Mouse (Mus musculus): Measurements from ENCODE around the gene Marveld1. TPM values are rescaled to one million over a fixed set of nuclear protein-coding genes. Genes with fewer than 3 reads are reported as not detected.

Gene Marveld1
- polyA plus RNA-seq, 1 experiment = 52.6 TPM

GRCm38 (mm10) chr19:42145210-42145609 lies 2.0 kb upstream of the Marveld1 start:
- 53% methylated on average over 4 of the region's 4 CpGs for WGBS
- TF ChIP-seq POLR2A (IDR thresholded peaks at IDR 0.05; ENCODE audit: low read depth, low read length) (no peak), CTCF (IDR thresholded peaks at IDR 0.05; ENCODE audit: extremely low read depth, insufficient read depth, insufficient read length, insufficient replicate concordance) (no peak)
- Histone ChIP-seq H3K4me3 (ENCODE audit: extremely low read depth, insufficient read depth, insufficient read length) (no peak overlapping the region), H3K27me3 (ENCODE audit: control insufficient read depth, insufficient read depth, low read length) (peaks cover 7% of the 10 kb centered on the region), H3K27ac (ENCODE audit: insufficient read depth, low read length) (no peak overlapping the region), H3K4me1 (ENCODE audit: control insufficient read depth, insufficient read depth, insufficient read length) (peaks cover 12% of the 10 kb centered on the region), H3K36me3 (ENCODE audit: control insufficient read depth, insufficient read depth, low read length) (no peaks in the 10 kb centered on the region)
- no peak for DNase-seq (ENCODE audit: low read depth in 1 of 2, low spot score in 2 of 2)

GRCm38 (mm10) chr19:42145731-42146130 lies 1.5 kb upstream of the Marveld1 start:
- TF ChIP-seq POLR2A (IDR thresholded peaks at IDR 0.05; ENCODE audit: low read depth, low read length) (no peak), CTCF (IDR thresholded peaks at IDR 0.05; ENCODE audit: extremely low read depth, insufficient read depth, insufficient read length, insufficient replicate concordance) (no peak)
- Histone ChIP-seq H3K4me1 (ENCODE audit: control insufficient read depth, insufficient read depth, insufficient read length) (peaks cover 12% of the 10 kb centered on the region), H3K36me3 (ENCODE audit: control insufficient read depth, insufficient read depth, low read length) (no peaks in the 10 kb centered on the region), H3K27ac (ENCODE audit: insufficient read depth, low read length) (no peak overlapping the region), H3K27me3 (ENCODE audit: control insufficient read depth, insufficient read depth, low read length) (peaks cover 7% of the 10 kb centered on the region), H3K4me3 (ENCODE audit: extremely low read depth, insufficient read depth, insufficient read length) (no peak overlapping the region)
- 93% methylated on average over 2 of the region's 2 CpGs for WGBS
- DNase-seq (ENCODE audit: low read depth in 1 of 2, low spot score in 2 of 2) = no peak

- no peak overlapping the region for H3K4me3 ChIP-seq (ENCODE audit: extremely low read depth, insufficient read depth, insufficient read length)
These were observed 757 bp upstream of the Marveld1 start for GRCm38 (mm10) chr19:42146276-42147010.

DNA sequence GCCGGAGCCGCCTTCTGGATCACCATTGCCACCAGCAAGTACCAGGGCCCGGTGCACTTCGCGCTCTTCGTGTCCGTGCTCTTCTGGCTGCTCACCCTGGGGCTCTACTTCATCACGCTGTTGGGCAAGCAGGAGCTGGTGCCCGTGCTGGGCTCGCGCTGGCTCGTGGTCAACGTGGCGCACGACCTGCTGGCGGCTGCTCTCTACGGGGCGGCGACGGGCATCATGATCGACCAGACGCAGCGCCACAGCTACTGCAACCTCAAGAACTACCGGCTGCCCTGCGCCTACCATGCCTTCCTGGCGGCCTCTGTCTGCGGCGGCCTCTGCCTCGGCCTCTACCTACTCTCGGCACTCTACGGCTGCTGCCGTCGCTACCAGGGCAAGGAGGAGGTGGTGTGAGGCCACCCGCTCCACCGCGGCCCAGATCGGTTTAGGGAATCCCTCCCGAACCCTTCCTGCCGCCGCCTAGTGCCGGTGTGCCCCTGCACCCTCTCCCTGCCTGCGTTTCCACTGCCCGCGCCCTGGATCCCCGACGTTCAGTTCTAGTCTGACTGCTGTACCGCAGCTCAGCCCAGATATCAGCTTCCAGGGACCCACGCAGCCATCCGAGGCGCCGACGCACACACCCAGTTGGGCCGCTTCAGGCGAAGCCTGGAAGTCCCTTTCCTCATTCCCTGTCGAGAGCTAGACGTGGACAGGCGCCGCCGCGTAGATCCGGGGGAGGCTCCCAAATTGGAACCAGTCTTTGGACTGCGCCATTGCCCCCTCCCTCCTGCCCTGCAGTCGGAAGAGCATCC lies 769 bp downstream of the Marveld1 start:
- WGBS = 6% methylated on average over 63 of the region's 63 CpGs
- Histone ChIP-seq H3K36me3 (ENCODE audit: control insufficient read depth, insufficient read depth, low read length) (no peaks in the 10 kb centered on the region), H3K4me1 (ENCODE audit: control insufficient read depth, insufficient read depth, insufficient read length) (peaks cover 12% of the 10 kb centered on the region), H3K27me3 (ENCODE audit: control insufficient read depth, insufficient read depth, low read length) (peaks cover 7% of the 10 kb centered on the region), H3K27ac (ENCODE audit: insufficient read depth, low read length) (peak overlapping the region; percentile 85), H3K4me3 (ENCODE audit: extremely low read depth, insufficient read depth, insufficient read length) (peak overlapping the region; percentile 80)
- no peak for TF ChIP-seq CTCF (IDR thresholded peaks at IDR 0.05; ENCODE audit: extremely low read depth, insufficient read depth, insufficient read length, insufficient replicate concordance)
- no peak for TF ChIP-seq POLR2A (IDR thresholded peaks at IDR 0.05; ENCODE audit: low read depth, low read length)
- peak in 1 of 2 experiments; percentile 24 for DNase-seq (ENCODE audit: low read depth in 1 of 2, low spot score in 2 of 2)

More at GRCm38 (mm10) chr19:42146276-42147010, 757 bp upstream of the Marveld1 start:
- 94% methylated on average over 9 of the region's 9 CpGs for WGBS
- peak overlapping the region; percentile 52; the same call in 1 of the 2 replicates for H3K27ac ChIP-seq (ENCODE audit: insufficient read depth, low read length)
- H3K4me1 ChIP-seq (ENCODE audit: control insufficient read depth, insufficient read depth, insufficient read length) = peaks cover 12% of the 10 kb centered on the region
- H3K36me3 ChIP-seq (ENCODE audit: control insufficient read depth, insufficient read depth, low read length) = no peaks in the 10 kb centered on the region
- no peak for DNase-seq (ENCODE audit: low read depth in 1 of 2, low spot score in 2 of 2)
- peaks cover 7% of the 10 kb centered on the region for H3K27me3 ChIP-seq (ENCODE audit: control insufficient read depth, insufficient read depth, low read length)
- TF ChIP-seq POLR2A (IDR thresholded peaks at IDR 0.05; ENCODE audit: low read depth, low read length) (no peak), CTCF (IDR thresholded peaks at IDR 0.05; ENCODE audit: extremely low read depth, insufficient read depth, insufficient read length, insufficient replicate concordance) (no peak)

- no peak for DNase-seq (ENCODE audit: low read depth in 1 of 2, low spot score in 2 of 2)
- Histone ChIP-seq H3K36me3 (ENCODE audit: control insufficient read depth, insufficient read depth, low read length) (no peaks in the 10 kb centered on the region), H3K4me1 (ENCODE audit: control insufficient read depth, insufficient read depth, insufficient read length) (peaks cover 12% of the 10 kb centered on the region), H3K4me3 (ENCODE audit: extremely low read depth, insufficient read depth, insufficient read length) (peak overlapping the region; percentile 80), H3K27ac (ENCODE audit: insufficient read depth, low read length) (peak overlapping the region; percentile 85), H3K27me3 (ENCODE audit: control insufficient read depth, insufficient read depth, low read length) (peaks cover 7% of the 10 kb centered on the region)
- 78% methylated on average over 7 of the region's 7 CpGs for WGBS
- TF ChIP-seq POLR2A (IDR thresholded peaks at IDR 0.05; ENCODE audit: low read depth, low read length) (no peak), CTCF (IDR thresholded peaks at IDR 0.05; ENCODE audit: extremely low read depth, insufficient read depth, insufficient read length, insufficient replicate concordance) (no peak)
These were observed 1.3 kb downstream of the Marveld1 start for GRCm38 (mm10) chr19:42148569-42148860.

GRCm38 (mm10) chr19:42151990-42152389 lies 4.8 kb downstream of the Marveld1 start:
- H3K4me1 ChIP-seq (ENCODE audit: control insufficient read depth, insufficient read depth, insufficient read length) = peaks cover 11% of the 10 kb centered on the region
- TF ChIP-seq CTCF (IDR thresholded peaks at IDR 0.05; ENCODE audit: extremely low read depth, insufficient read depth, insufficient read length, insufficient replicate concordance) (peak; percentile 82), POLR2A (IDR thresholded peaks at IDR 0.05; ENCODE audit: low read depth, low read length) (no peak)
- WGBS = 19% methylated on average over 6 of the region's 6 CpGs
- DNase-seq (ENCODE audit: low read depth in 1 of 2, low spot score in 2 of 2) = peak; percentile 29 to 60
- H3K36me3 ChIP-seq (ENCODE audit: control insufficient read depth, insufficient read depth, low read length) = no peaks in the 10 kb centered on the region
- no peak overlapping the region for H3K27ac ChIP-seq (ENCODE audit: insufficient read depth, low read length)
- H3K27me3 ChIP-seq (ENCODE audit: control insufficient read depth, insufficient read depth, low read length) = peaks cover 7% of the 10 kb centered on the region
- H3K4me3 ChIP-seq (ENCODE audit: extremely low read depth, insufficient read depth, insufficient read length) = no peak overlapping the region
